Mouse (Mus musculus) T-helper 2 cell (primary cell): Measurements from ENCODE around the gene Vgll4.

ENCODE experiments used
- in situ Hi-C: fragments of 300-600 bp; cut with MboI, MseI; formaldehyde crosslinking; loops from one replicate; pipeline ENCODE4 v1.15.1; 2025; ENCODE audit warnings: high pct_unique_total_duplicates

Gene Vgll4

DNA sequence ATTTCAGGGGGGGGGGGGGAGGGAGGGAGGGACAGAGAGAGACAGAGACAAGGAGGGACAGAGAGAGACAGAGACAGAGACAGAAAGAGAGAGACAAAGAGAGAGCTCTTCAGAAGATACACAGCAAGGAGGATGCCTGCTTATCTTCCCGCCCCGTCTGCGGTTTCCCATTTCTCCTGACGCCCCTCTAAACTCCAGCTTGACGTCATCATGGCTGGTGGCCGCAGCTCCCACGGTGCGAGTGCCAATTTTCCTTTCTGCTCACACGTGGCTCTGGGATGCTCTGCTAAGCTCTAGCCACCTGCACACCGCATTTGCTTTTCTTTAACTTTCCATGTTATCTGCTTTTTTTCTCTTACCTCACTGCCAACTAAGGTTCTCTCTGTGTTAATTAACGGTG is 151.8 kb downstream of the Vgll4 start:
- in situ Hi-C loops, result no loop called here

GRCm38 (mm10) chr6:114814882-114815650 is 154.7 kb downstream of the Vgll4 start:
- in situ Hi-C loops, result no loop called here

- in situ Hi-C loops, result no loop called here
These were observed 155.5 kb downstream of the Vgll4 start for GRCm38 (mm10) chr6:114814199-114814881.

DNA sequence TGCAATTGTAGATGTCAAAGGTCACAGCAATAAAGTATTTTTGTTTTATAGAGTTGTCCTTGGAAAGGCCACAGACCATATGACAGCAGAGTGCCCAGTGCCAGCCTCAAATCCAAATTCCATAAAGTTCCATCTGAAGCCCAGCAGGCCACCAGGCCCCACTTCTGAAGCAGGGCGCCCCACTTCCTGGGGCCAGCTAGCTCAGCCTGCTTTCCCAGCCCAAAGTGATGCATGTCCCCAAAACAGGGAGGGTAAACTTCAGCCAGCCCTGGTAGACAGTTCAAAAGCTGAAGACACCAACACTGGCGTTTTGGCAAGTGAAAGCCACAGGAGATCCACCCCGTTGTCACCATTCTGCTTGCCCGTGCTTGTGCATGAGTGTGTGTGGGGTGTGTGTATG is 157.0 kb downstream of the Vgll4 start:
- in situ Hi-C loops, result no loop called here

DNA sequence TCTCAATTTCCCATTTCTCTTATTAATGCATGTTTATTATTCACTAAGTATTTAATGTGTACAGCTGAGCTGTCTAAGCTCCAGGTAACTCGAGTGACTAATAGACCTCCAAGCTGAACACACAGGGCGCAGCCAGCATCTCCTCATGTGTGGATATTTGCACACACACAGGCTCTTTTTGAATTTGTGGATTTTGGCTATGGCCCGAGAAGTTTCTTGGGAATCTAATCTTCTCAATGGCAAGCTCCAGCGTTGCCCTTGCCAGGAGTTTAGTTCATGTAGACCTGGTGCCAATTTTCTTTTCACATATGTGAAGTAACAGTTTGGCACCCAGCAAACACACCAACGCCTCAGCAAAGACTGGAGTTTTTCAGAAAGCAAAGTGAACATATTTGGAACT is 157.5 kb downstream of the Vgll4 start:
- in situ Hi-C loops, result no loop called here
